Mouse (Mus musculus) heart, postnatal 25 days (tissue): Measurements from ENCODE around the gene D630039A03Rik. TPM values are rescaled to one million over a fixed set of nuclear protein-coding genes. Genes with fewer than 3 reads are reported as not detected.

Experiments
- DNase-seq: peaks from one replicate; pipeline ENCODE4 v3.0.0; 2022; ENCODE audit warnings: low spot score
- intact Hi-C: fragments of 180-260 bp; cut with DNase I; formaldehyde crosslinking; loops from one replicate; pipeline ENCODE4 v1.15.1; 2025
- total RNA-seq, 2 experiments: library from RNA; stranded (reverse); gene quantifications; 2 replicates each; pipeline ENCODE4 v1.2.3; 2021

Gene D630039A03Rik
- total RNA-seq, 2 experiments from 2014 or later, result 0.26 to 0.28 TPM

- peak; percentile 68 for DNase-seq
- intact Hi-C loops, result loop anchor here (2.0 kb wide), 1 partner anchor 13 kb away; no protein-coding TSS in a partner anchor
These were observed 55.9 kb downstream of the D630039A03Rik start for GRCm38 (mm10) chr4:57860204-57860611.

Other genes with a start within 250 kb of the D630039A03Rik start
- gene Akap2, start 198.6 kb downstream of the D630039A03Rik start, total RNA-seq, result 10 to 100 TPM; 84.4 to 96.1 TPM
- gene Txn1, start 40.1 kb upstream of the D630039A03Rik start, total RNA-seq, result 100 to 1,000 TPM; 120 to 126 TPM
- not detected for gene Txndc8, start 92.8 kb upstream of the D630039A03Rik start, total RNA-seq